Mouse (Mus musculus) natural killer cell, adult 2 months (primary cell): ENCODE results near the gene Arfgap3.
"Not testable (repeated sequence)": the region's sequence is repeated elsewhere in the genome, so short reads cannot be mapped to it uniquely, and the experiment has no call there.

ENCODE experiments used
- DNase-seq, 2 experiments: peaks; one replicate each; pipeline ENCODE4 v3.0.0; 2022; ENCODE audit warnings: low spot score in 2 of 2

Gene Arfgap3

DNA sequence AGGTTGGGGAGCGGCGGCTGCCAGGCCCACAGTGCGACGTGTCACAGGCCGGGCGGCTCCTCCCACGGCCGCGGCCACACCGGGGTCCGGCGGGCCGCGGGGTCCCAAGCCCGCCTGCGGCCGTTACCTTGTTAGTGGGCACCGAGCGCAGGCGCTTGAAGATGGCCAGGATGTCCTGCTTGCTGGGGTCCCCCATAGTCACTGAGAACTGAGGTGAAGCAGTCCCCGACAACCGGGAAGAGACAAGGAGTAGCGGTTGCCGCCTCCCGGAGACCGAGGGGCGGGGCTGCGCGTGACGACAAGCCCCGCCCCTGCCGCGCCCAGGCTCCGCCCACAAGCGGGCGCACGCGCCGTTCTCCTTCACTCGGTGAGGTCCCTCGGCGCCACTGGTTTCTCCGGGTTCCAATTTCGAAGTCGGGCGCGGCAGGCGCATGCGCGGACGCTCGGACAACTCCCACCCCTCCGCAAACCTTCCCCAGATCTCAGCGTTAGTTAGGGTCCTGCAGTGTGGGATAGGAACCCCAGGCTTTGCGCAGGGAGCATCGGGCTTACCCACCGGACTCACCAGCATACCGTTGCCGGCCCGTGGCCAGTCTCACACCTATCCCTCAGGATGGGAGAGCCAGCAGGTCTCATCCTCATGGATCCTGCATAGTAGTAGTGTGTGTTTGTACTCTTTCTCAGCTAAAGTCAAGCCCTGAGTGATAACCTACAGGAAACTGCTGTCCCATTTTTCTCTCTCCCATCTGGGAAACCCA is at the start of gene Arfgap3:
Gene Arfgap3, minus strand, starts transcription at position 294 of the 758 bp plus-strand sequence.
- peak; percentile 86 to 91 for DNase-seq

DNA sequence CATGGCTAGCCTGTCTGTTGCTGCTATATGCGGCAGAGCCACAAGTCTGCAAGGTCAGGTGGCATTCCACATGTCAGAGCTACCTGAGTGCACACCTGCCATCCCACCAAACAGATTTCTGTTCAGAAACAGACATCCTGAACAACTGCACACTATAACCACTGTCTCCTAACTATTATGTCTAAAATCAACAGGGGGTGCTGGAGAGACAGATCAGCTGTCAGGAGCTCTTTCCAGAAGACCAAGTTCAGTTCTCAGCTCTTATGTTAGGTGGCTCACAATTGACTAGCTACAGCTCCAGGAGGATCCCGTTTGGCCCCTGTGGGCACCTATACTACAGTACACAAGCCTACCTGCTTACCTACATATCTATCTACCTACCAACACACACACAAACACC is 42.7 kb upstream of the Arfgap3 start:
- no peak for DNase-seq

DNA sequence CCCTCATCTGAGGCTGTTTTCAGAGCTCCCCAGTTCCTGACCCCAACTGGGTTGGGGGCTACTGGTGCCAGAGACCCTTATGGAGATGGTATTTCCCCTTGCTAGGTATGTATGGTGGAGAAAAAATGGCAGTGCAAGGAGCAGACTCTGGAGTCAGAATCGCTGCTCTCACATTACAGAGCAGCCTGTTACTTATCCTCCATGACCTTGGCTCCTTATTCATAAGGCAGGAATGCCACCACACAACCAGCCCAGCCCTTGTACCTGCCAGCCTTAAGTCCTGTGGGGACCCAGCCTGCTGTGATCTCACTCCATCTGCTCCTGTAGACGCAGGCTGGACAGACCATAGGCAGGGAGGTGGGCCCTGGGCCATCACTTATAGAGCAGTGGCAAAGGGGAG is 37.9 kb upstream of the Arfgap3 start:
- DNase-seq, result no peak

DNA sequence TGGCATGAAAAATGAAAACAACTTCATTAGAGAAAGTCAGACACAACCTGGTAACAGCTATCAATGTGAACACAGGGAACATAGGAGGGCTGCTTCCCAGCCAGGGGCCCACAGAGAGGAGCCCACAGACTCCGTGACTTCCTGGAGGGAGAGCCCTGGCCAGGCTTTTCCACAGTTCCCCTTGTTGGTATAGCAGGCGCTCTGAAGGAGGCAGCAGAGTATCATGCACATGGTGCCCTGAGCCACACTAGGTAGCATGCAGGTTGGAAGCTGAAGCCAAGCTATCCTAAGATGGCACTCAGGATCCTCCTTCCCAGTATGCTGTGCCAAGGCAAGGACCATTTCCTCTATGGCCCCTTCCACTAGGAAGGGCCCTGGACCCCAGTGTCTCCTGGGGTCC is 33.6 kb upstream of the Arfgap3 start:
- DNase-seq, result no peak

GRCm38 (mm10) chr15:83383136-83383535 is 33.1 kb upstream of the Arfgap3 start:
- no peak for DNase-seq

DNA sequence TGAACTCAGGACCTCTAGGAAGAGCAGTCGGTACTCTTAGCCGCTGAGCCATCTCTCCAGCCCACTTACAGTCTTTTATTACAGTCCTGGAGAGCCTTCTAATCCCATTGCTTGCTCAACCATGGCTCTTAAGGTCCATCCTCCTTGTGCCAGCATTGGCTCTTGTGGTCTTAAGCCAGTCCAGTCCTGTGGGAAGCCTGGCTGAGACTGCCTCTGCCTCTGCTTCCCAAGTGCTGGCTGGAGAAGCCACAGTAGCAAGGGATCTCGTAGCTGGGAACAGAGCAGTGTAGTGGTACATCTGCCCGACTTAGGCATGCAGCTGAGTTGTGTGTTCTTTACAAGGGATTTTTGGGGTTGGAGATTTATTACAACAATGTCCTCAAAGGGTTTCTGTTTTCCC is 32.4 kb upstream of the Arfgap3 start:
- DNase-seq, result no peak

DNA sequence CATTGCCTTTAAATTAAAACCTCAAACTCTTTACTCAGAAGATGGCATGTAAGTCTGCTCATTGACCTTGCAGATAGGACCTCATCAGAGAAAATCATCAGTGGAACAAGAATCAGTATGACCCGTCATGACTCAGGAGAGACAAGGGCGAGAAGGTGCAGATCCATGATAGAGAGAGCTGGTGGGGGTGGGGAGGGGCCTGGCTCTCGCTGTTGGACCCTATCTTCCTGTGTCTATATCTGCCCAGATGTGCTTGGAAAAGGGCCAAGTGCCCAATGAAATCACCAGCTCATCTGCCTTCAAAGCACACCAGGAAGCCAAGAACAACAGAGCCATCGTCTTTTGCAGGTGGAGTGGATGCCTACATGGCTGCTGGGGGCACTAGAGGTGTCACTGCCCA is 27.1 kb upstream of the Arfgap3 start:
- no peak for DNase-seq

DNA sequence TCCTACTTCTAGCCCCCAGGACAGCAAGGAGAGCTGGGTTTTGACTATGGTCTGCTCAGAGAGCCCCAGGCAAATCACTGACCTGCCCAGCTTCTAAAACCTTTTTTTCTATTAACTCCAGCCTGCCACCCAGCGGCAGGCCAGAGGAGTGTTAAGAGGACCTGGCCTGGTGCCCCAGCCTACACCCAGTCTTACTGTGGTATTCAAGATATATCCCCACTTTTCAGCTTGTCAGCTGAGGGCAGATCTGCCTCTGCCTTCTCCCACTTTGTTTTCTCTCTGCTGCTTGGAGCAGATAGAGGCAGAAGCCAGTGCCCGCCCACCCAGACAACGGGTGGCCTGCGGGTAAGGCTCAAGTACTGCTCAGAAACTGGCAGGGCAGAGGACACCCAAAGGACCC is 25.1 kb upstream of the Arfgap3 start:
- peak in 1 of 2 experiments; percentile 8 for DNase-seq

GRCm38 (mm10) chr15:83374076-83374475 is 24.0 kb upstream of the Arfgap3 start:
- DNase-seq, result no peak

DNA sequence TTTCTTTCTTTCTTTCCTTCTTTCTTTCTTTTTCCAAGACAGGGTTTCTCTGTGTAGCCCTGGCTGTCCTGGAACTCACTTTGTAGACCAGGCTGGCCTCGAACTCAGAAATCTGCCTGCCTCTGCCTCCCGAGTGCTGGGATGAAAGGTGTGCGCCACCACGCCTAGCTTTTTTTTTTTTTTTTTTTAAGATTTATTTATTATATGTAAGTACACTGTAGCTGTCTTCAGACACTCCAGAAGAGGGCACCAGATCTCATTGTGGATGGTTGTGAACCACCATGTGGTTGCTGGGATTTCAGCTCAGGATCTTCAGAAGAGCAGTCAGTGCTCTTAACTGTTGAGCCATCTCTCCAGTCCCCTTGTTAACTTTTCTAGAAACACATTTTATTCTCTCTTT is 18.7 kb upstream of the Arfgap3 start:
- DNase-seq, result not testable (repeated sequence)

GRCm38 (mm10) chr15:83368261-83368660 is 18.2 kb upstream of the Arfgap3 start:
- no peak for DNase-seq

DNA sequence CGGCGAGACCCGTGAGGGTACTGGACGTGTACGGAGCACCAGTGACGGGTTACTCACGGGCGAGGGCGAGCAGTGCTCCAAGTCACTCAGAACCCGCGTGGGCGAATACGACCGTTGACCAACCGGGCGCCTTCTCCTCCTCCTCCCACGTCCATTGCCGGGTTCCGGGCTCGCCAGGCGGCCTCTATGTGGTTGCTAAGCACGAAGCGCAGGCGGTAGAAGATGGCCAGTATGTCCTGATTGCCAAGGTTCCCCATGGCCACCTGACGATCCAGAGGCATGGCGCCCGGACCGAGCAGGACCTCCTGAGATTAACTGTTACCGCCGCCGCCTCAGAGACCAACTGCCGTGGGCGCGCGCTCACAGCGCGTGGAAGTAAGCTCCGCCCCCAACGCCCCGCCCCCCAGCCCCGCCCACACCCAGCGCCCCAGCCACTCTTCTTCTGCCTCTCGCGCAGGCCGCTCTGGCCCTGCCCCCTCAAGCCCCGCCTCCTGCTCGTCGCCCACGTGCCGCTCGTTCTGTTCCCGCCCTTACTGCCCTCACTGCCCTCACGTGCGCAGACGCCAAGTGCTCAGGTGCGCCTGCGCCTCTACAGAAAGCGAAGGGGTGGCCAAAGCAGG is 17.0 kb upstream of the Arfgap3 start:
- peak; percentile 67 to 82 for DNase-seq

DNA sequence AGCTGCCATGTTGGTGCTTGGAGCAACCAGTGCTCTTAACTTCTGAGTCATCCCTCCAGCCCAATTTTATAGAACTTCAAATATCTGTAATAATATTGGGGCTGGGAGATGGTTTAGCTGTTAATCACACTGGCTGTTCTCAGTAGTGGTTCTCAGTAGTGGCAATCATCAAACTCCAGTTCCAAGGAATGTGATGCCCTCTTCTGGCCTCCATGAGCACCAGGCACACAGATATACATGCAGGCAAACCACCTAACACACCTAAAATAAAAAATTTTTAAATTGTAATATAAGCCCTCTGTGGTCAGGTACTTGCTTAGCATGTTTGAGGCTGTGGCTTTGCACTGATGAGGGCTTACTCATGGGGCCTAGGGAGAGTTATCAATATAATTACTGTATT is 15.7 kb upstream of the Arfgap3 start:
- no peak for DNase-seq

DNA sequence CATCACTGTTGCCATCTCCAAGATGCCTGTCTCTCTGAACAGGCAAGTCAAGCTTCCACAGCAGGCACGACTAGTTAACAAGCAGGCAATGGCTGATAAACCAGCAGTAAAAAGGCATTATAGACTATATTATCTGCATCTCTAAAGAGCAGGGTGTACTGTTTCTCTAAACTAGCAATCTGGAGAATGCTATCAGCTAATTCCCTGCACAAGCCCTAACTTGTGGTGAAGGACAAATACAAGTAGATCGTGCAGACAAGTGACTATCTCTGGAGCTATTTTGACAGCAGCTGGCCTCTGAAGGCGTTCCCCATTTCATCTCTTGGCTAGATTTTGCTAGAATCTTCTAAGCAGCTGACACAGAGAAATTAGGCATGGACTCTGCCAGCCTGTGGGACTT is 14.1 kb upstream of the Arfgap3 start:
- DNase-seq, result no peak

DNA sequence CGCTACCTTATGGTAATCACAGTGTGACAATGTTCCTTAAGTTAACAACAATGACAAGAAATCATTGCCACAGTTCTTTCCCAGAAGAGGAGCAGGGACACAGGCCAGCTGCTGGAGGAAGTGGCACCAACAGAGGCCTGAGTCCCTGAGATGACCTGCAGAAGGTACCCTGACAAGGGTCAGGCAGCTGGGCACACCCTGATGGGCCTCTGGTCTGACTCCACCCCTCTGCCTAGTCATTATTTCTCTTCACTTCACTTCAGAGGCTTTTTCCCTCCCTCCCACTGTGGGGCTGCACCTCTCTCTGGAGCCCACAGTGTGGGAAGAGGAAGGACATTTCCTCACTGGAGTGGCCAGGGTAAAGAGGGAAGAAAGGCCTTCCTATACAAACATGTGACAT is 12.8 kb upstream of the Arfgap3 start:
- DNase-seq, result not testable (repeated sequence)

GRCm38 (mm10) chr15:83360899-83361298 is 10.9 kb upstream of the Arfgap3 start:
- DNase-seq, result not testable (repeated sequence)

DNA sequence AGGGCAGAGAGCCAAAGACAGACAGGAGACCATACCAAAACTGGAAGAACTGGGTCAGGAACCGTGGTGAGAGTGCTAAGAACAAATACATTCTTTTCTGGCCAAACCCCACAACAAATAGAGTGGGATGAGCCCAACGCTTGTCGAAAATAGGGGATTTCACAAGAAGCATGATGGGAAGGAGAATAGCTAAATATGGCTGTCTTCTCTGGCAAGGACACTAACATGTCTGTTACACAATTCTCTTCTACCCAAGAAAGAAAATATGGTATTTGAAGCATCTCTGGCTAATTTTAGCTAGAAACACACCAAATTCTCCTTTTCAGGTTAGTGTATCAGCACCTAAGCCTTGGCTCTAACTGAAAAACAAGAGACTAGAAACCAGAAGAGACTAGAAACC is 10.1 kb upstream of the Arfgap3 start:
- DNase-seq, result no peak

DNA sequence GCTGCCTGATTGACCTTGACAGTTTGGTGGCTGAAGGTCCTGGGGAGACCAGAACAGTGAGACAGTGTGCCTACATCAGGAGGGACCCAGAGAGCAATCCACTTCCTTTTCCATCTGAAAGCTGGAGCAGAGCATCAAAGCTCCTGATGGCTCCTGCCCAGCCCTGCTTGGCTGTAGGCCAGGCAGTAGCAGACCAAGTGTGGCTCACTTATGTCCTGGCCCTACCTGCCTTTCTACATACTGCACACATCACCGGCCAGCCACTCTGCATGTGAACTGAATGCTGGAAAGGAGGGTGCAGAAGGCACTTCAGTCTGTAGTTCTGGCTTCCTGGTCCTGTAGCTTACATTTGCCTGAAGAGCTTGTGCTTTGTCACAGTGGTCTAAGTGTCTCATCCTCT is 8.4 kb upstream of the Arfgap3 start:
- DNase-seq, result no peak

DNA sequence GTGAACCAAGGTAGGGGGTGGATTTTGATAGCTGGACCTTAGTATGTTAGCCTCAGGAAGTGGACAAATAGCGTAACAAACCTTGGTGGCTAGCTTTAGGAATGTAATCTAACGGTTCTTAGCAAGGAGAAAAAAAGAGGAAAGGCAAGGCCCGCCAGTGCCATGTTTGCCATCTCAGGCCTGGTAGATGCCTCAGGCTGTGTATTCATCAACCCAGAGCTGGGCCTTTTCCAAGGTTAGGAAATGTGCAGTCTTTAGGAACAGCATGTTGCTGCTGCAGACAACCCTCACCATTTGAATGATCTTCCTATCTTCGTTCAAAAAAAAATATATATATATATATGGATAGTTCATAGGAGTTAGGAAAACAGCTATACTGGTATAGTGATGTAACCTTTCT is 1.5 kb upstream of the Arfgap3 start:
- DNase-seq, result no peak

DNA sequence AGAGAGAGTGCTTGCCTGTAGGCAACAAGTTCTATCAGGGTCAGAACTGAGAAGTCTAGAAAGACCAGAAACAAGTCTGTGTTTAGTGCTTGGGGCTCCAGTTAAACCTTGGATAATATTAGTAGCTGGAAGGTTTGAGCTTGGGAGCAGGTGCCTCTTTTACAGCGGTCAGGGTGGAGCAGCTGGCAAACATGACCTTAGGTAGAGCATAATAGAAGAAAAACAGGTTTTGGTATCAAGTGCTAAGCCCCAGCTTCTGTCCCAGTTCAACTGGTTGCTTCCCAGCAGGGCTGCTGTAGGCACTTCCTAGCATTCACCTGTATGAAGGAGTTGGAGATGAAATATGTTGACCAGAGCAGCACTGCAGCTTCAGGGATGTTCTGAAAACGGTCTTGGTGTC is 812 bp upstream of the Arfgap3 start:
- DNase-seq, result no peak

GRCm38 (mm10) chr15:83349225-83349953 is 658 bp downstream of the Arfgap3 start:
- no peak for DNase-seq

DNA sequence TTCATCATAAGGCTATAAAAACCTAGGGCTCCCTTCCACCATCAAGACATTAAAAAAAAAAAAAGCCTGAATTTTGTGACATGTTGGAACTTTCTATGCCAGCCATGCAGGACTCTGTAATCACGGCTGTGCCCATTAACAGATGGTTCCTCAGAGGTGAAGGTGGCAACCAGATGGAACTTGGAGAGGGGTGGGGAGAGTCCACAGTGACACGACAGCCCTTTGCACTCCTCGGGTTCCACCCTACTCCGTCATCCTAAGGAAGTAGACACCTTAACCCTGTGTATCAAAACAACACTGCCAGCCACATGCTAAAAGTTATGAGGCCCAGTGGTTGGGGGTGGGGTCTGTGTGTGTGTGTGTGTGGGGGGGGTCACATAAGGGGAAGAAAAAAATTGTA is 1.3 kb downstream of the Arfgap3 start:
- no peak for DNase-seq
